Mouse (Mus musculus): Measurements from ENCODE around the gene Wtap. TPM values are rescaled to one million over a fixed set of nuclear protein-coding genes. Genes with fewer than 3 reads are reported as not detected.
A peak's percentile ranks its signal among the peaks of the same experiment; 100 is the strongest.
"Not testable (repeated sequence)": the region's sequence is repeated elsewhere in the genome, so short reads cannot be mapped to it uniquely, and the experiment has no call there.

The Wtap gene
- polyA plus RNA-seq, 1 experiment from 2014 or later: 121 TPM

- DNase-seq (ENCODE audit: low spot score) (no peak), ATAC-seq (replicated peaks; ENCODE audit: low FRiP score, low TSS enrichment, low read depth) (no peak)
- Histone ChIP-seq H3K27ac (ENCODE audit: low read depth) (peak overlapping the region; percentile 100), H3K27me3 (replicated peaks; ENCODE audit: control insufficient read depth, insufficient read depth, low read length) (no peaks in the 10 kb centered on the region), H3K4me1 (replicated peaks; ENCODE audit: control insufficient read depth, insufficient read depth, low read length) (peaks cover 12% of the 10 kb centered on the region), H3K9me3 (ENCODE audit: control insufficient read depth, low read length) (no peaks in the 10 kb centered on the region), H3K4me2 (ENCODE audit: low read length) (peak overlapping the region; percentile 76), H3K36me3 (ENCODE audit: control insufficient read depth, insufficient read depth, low read length) (peaks cover 10% of the 10 kb centered on the region; the same call in 1 of the 2 replicates), H3K9ac (ENCODE audit: low read length) (peak overlapping the region; percentile 100), H3K4me3 (ENCODE audit: low read depth, low read length) (peak overlapping the region; percentile 97)
- WGBS: 53% methylated on average over 8 of the region's 8 CpGs
Observed at GRCm38 (mm10) chr17:12990567-12991145, 3.3 kb downstream of the Wtap start.

DNA sequence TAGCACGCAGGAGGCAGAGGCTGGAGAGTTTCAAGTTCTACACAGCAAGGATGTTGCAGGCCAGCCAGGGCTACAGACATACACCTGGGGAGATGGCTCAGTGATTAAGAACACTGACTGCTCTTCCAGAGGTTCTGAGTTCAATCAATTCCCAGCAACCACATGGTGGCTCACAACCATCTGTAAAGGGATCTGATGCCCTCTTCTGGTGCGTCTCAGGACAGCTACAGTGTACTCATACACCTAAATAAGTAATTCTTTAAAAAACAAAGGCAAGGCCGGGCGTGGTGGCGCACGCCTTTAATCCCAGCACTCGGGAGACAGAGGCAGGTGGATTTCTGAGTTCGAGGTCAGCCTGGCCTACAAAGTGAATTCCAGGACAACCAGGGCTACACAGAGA is 5.9 kb downstream of the Wtap start:
- H3K9ac ChIP-seq (ENCODE audit: low read length); ATAC-seq (replicated peaks; ENCODE audit: low FRiP score, low TSS enrichment, low read depth); H3K9me3 ChIP-seq (ENCODE audit: control insufficient read depth, low read length); H3K4me2 ChIP-seq (ENCODE audit: low read length); H3K27me3 ChIP-seq (replicated peaks; ENCODE audit: control insufficient read depth, insufficient read depth, low read length); DNase-seq (ENCODE audit: low spot score); H3K4me1 ChIP-seq (replicated peaks; ENCODE audit: control insufficient read depth, insufficient read depth, low read length); H3K4me3 ChIP-seq (ENCODE audit: low read depth, low read length); H3K27ac ChIP-seq (ENCODE audit: low read depth): not testable (repeated sequence)
- WGBS: 93% methylated on average over 8 of the region's 8 CpGs
- peaks cover 35% of the 10 kb centered on the region for H3K36me3 ChIP-seq (ENCODE audit: control insufficient read depth, insufficient read depth, low read length)

GRCm38 (mm10) chr17:12983988-12984387 is 10.0 kb downstream of the Wtap start:
- Histone ChIP-seq H3K4me1 (replicated peaks; ENCODE audit: control insufficient read depth, insufficient read depth, low read length) (peaks cover 3% of the 10 kb centered on the region; the same call in 1 of the 2 replicates), H3K4me2 (ENCODE audit: low read length) (no peak overlapping the region), H3K27ac (ENCODE audit: low read depth) (no peak overlapping the region), H3K9me3 (ENCODE audit: control insufficient read depth, low read length) (no peaks in the 10 kb centered on the region), H3K27me3 (replicated peaks; ENCODE audit: control insufficient read depth, insufficient read depth, low read length) (no peaks in the 10 kb centered on the region), H3K9ac (ENCODE audit: low read length) (no peak overlapping the region), H3K36me3 (ENCODE audit: control insufficient read depth, insufficient read depth, low read length) (peaks cover 70% of the 10 kb centered on the region), H3K4me3 (ENCODE audit: low read depth, low read length) (no peak overlapping the region)
- ATAC-seq (replicated peaks; ENCODE audit: low FRiP score, low TSS enrichment, low read depth) (no peak), DNase-seq (ENCODE audit: low spot score) (no peak)
- 73% methylated on average over 2 of the region's 2 CpGs for WGBS

GRCm38 (mm10) chr17:12978546-12978945 is 15.4 kb downstream of the Wtap start:
- no peak for DNase-seq (ENCODE audit: low spot score)
- WGBS: 90% methylated on average over 1 of the region's 1 CpGs
- H3K36me3 ChIP-seq (ENCODE audit: control insufficient read depth, insufficient read depth, low read length): peaks cover 78% of the 10 kb centered on the region

GRCm38 (mm10) chr17:12973851-12974250 is 20.1 kb downstream of the Wtap start:
- WGBS: 83% methylated on average over 2 of the region's 2 CpGs
- Histone ChIP-seq H3K36me3 (ENCODE audit: control insufficient read depth, insufficient read depth, low read length) (peaks cover 77% of the 10 kb centered on the region), H3K27ac (ENCODE audit: low read depth) (no peak overlapping the region), H3K9me3 (ENCODE audit: control insufficient read depth, low read length) (no peaks in the 10 kb centered on the region), H3K4me2 (ENCODE audit: low read length) (no peak overlapping the region), H3K9ac (ENCODE audit: low read length) (no peak overlapping the region), H3K27me3 (replicated peaks; ENCODE audit: control insufficient read depth, insufficient read depth, low read length) (no peaks in the 10 kb centered on the region), H3K4me3 (ENCODE audit: low read depth, low read length) (no peak overlapping the region), H3K4me1 (replicated peaks; ENCODE audit: control insufficient read depth, insufficient read depth, low read length) (no peaks in the 10 kb centered on the region)
- DNase-seq (ENCODE audit: low spot score) (peak; percentile 28), ATAC-seq (replicated peaks; ENCODE audit: low FRiP score, low TSS enrichment, low read depth) (no peak)

More at GRCm38 (mm10) chr17:12978546-12978945, 15.4 kb downstream of the Wtap start:
- no peaks in the 10 kb centered on the region for H3K4me1 ChIP-seq (replicated peaks; ENCODE audit: control insufficient read depth, insufficient read depth, low read length)
- no peak overlapping the region for H3K9ac ChIP-seq (ENCODE audit: low read length)
- no peak overlapping the region for H3K4me2 ChIP-seq (ENCODE audit: low read length)
- no peak overlapping the region for H3K27ac ChIP-seq (ENCODE audit: low read depth)
- H3K4me3 ChIP-seq (ENCODE audit: low read depth, low read length): no peak overlapping the region
- no peaks in the 10 kb centered on the region for H3K27me3 ChIP-seq (replicated peaks; ENCODE audit: control insufficient read depth, insufficient read depth, low read length)
- no peaks in the 10 kb centered on the region for H3K9me3 ChIP-seq (ENCODE audit: control insufficient read depth, low read length)
- no peak for ATAC-seq (replicated peaks; ENCODE audit: low FRiP score, low TSS enrichment, low read depth)

DNA sequence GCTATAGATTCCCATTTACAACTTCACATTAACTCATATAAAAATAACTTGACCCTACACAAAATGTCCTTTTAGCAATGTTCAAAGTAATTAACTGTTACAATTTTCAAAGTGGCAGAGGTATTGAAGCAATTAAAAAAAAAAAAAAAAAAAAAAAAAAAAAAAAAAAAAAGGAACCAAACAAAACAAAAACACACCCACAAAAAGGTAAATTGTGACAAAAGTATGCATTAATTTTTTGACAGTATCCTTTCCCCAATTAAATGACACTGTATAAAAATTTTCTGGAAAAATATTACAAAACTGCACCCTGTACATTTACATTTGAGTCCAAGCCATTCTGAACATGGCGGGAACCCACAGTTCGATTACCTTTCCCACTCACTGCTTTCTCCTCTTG is 26.8 kb downstream of the Wtap start:
- no peak overlapping the region for H3K9ac ChIP-seq (ENCODE audit: low read length)
- no peaks in the 10 kb centered on the region for H3K9me3 ChIP-seq (ENCODE audit: control insufficient read depth, low read length)
- H3K4me3 ChIP-seq (ENCODE audit: low read depth, low read length): no peak overlapping the region
- no peak for DNase-seq (ENCODE audit: low spot score)
- peaks cover 62% of the 10 kb centered on the region for H3K36me3 ChIP-seq (ENCODE audit: control insufficient read depth, insufficient read depth, low read length)
- no peaks in the 10 kb centered on the region for H3K4me1 ChIP-seq (replicated peaks; ENCODE audit: control insufficient read depth, insufficient read depth, low read length)
- 96% methylated on average over 2 of the region's 2 CpGs for WGBS
- no peak overlapping the region for H3K4me2 ChIP-seq (ENCODE audit: low read length)
- no peak overlapping the region for H3K27ac ChIP-seq (ENCODE audit: low read depth)
- H3K27me3 ChIP-seq (replicated peaks; ENCODE audit: control insufficient read depth, insufficient read depth, low read length): no peaks in the 10 kb centered on the region
- ATAC-seq (replicated peaks; ENCODE audit: low FRiP score, low TSS enrichment, low read depth): no peak

- Histone ChIP-seq H3K4me3 (ENCODE audit: low read depth, low read length) (no peak overlapping the region), H3K4me1 (replicated peaks; ENCODE audit: control insufficient read depth, insufficient read depth, low read length) (peaks cover 5% of the 10 kb centered on the region; the same call in 1 of the 2 replicates), H3K9ac (ENCODE audit: low read length) (no peak overlapping the region), H3K27ac (ENCODE audit: low read depth) (no peak overlapping the region), H3K36me3 (ENCODE audit: control insufficient read depth, insufficient read depth, low read length) (peaks cover 34% of the 10 kb centered on the region), H3K9me3 (ENCODE audit: control insufficient read depth, low read length) (no peaks in the 10 kb centered on the region), H3K27me3 (replicated peaks; ENCODE audit: control insufficient read depth, insufficient read depth, low read length) (no peaks in the 10 kb centered on the region), H3K4me2 (ENCODE audit: low read length) (no peak overlapping the region)
- ATAC-seq (replicated peaks; ENCODE audit: low FRiP score, low TSS enrichment, low read depth) (no peak), DNase-seq (ENCODE audit: low spot score) (peak; percentile 33)
- 75% methylated on average over 3 of the region's 3 CpGs for WGBS
Observed at GRCm38 (mm10) chr17:12963476-12963875, 30.5 kb downstream of the Wtap start.

- H3K27ac ChIP-seq (ENCODE audit: low read depth): peak within 1 kb of the TSS; percentile 35; the same call in 1 of the 2 replicates
- ATAC-seq (replicated peaks; ENCODE audit: low FRiP score, low TSS enrichment, low read depth) (peak; percentile 99), DNase-seq (ENCODE audit: low spot score) (peak; percentile 95)
- WGBS: under 1% methylated on average over 36 of the region's 42 CpGs
- peaks cover 5% of the 10 kb centered on the region; the same call in 1 of the 2 replicates for H3K4me1 ChIP-seq (replicated peaks; ENCODE audit: control insufficient read depth, insufficient read depth, low read length)
- H3K4me2 ChIP-seq (ENCODE audit: low read length): peak within 1 kb of the TSS; percentile 63
- H3K27me3 ChIP-seq (replicated peaks; ENCODE audit: control insufficient read depth, insufficient read depth, low read length): no peaks in the 10 kb centered on the region
- peak within 1 kb of the TSS; percentile 52 for H3K4me3 ChIP-seq (ENCODE audit: low read depth, low read length)
- no peaks in the 10 kb centered on the region for H3K9me3 ChIP-seq (ENCODE audit: control insufficient read depth, low read length)
- H3K9ac ChIP-seq (ENCODE audit: low read length): peak within 1 kb of the TSS; percentile 34
- H3K36me3 ChIP-seq (ENCODE audit: control insufficient read depth, insufficient read depth, low read length): peaks cover 27% of the 10 kb centered on the region
Observed at GRCm38 (mm10) chr17:12960331-12960873, 33.6 kb downstream of the Wtap start, which contains the start of gene Acat2. TSS of gene Acat2 (minus strand) at chr17:12960747.

DNA sequence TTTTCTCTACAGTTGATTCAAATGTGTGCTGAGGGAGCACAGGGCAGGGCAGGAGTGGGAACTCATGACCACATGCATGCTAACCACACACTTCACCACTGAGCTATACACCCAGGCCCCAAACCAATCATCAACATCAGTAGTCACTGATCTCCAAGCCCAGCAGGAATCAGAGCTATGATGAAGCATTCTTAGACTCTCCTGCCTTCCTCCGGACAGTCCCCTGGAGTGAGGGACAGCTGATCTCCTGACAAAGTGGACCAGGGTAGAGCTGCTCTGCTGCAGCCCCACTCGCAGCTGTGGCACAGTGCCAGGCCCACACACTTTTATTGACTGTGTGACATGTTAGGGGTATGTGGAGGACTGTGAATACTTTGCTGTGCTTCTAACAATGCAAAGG is 34.6 kb downstream of the Wtap start:
- WGBS: 45% methylated on average over 1 of the region's 2 CpGs
- Histone ChIP-seq H3K4me2 (ENCODE audit: low read length) (peak overlapping the region; percentile 33), H3K36me3 (ENCODE audit: control insufficient read depth, insufficient read depth, low read length) (peaks cover 26% of the 10 kb centered on the region)
- not testable (repeated sequence) for DNase-seq (ENCODE audit: low spot score); H3K9ac ChIP-seq (ENCODE audit: low read length); H3K4me1 ChIP-seq (replicated peaks; ENCODE audit: control insufficient read depth, insufficient read depth, low read length); H3K4me3 ChIP-seq (ENCODE audit: low read depth, low read length); ATAC-seq (replicated peaks; ENCODE audit: low FRiP score, low TSS enrichment, low read depth); H3K27me3 ChIP-seq (replicated peaks; ENCODE audit: control insufficient read depth, insufficient read depth, low read length); H3K27ac ChIP-seq (ENCODE audit: low read depth); H3K9me3 ChIP-seq (ENCODE audit: control insufficient read depth, low read length)

Data from intestine, embryonic 14.5 days (tissue).